Mouse (Mus musculus) midbrain, embryonic 15.5 days (tissue): ENCODE data around the gene Olfr1321. TPM values are rescaled to one million over a fixed set of nuclear protein-coding genes. Genes with fewer than 3 reads are reported as not detected.

Experiments
- ATAC-seq: fragments of 200-750 bp; cut with Nextera tagmentation; replicated peaks from 2 replicates; pipeline ENCODE4 v1.8.0; 2017; ENCODE audit warnings: moderate TSS enrichment
- H3K27ac ChIP-seq: fragments of 300-500 bp; sonication (generic); 2 replicates; pipeline ENCODE4 v1.5.1; 2015; ENCODE audit warnings: mild to moderate bottlenecking, inconsistent platforms
- H3K27me3 ChIP-seq: fragments of 300-500 bp; sonication (generic); replicated peaks from 2 replicates; pipeline ENCODE4 v1.6.1; 2015; ENCODE audit warnings: inconsistent platforms
- H3K36me3 ChIP-seq: fragments of 300-500 bp; sonication (generic); replicated peaks from 2 replicates; pipeline ENCODE4 v1.6.1; 2015; ENCODE audit warnings: inconsistent platforms
- H3K4me1 ChIP-seq: fragments of 300-500 bp; sonication (generic); 2 replicates; pipeline ENCODE4 v1.6.1; 2015; ENCODE audit warnings: inconsistent platforms
- H3K4me2 ChIP-seq: fragments of 300-500 bp; sonication (generic); 2 replicates; pipeline ENCODE4 v1.6.1; 2015; ENCODE audit warnings: inconsistent platforms, mild to moderate bottlenecking, moderate library complexity
- H3K4me3 ChIP-seq: fragments of 300-500 bp; sonication (generic); 2 replicates; pipeline ENCODE4 v1.5.1; 2015; ENCODE audit warnings: mild to moderate bottlenecking, inconsistent platforms
- H3K9ac ChIP-seq: fragments of 300-500 bp; sonication (generic); 2 replicates; pipeline ENCODE4 v1.6.1; 2015; ENCODE audit warnings: mild to moderate bottlenecking, inconsistent platforms
- H3K9me3 ChIP-seq: fragments of 300-500 bp; sonication (generic); 2 replicates; pipeline ENCODE4 v1.6.1; 2016; ENCODE audit warnings: inconsistent platforms
- WGBS: fragments of 180-500 bp; shearing (Covaris S2); methylation state at CpG from one replicate; pipeline ENCODE4 v1.1.7; 2015; ENCODE audit warnings: mixed read lengths; 5-methylcytosine and 5-hydroxymethylcytosine counted together
- polyA plus RNA-seq: library from polyadenylated mRNA; unstranded; fragments of >200 nt; fragmentation: Nextera tagmentation; extraction: Ambion mirVana; gene quantifications from 2 replicates; pipeline ENCODE4 v1.2.1, GENCODE M21; 2015

Olfr1321 gene
- polyA plus RNA-seq, result not detected in 2 replicates

DNA sequence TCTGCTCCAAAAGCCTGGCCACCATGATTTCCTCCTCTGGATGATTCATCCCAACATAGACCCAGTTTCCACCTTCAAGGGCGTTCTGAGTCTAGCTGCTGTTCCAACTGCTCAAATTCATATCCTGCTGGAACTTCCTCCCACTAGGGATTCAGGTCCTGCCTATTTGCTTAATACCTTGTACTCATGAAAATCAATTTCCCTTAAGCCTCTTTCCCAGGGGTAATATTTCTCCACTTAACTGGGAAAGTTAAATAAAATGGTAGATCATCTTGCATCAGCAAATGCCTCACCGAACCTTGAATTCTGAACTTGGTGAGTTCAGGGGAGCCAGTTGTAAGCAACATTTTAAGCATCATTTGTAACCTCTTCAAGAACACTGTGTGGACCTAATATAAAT lies at the start of gene Olfr1321:
Gene Olfr1321 (minus strand): TSS at position 101 of the 400 bp plus-strand sequence.
- no peak within 1 kb of the TSS for H3K4me2 ChIP-seq
- H3K9ac ChIP-seq, result no peak within 1 kb of the TSS
- no peak within 1 kb of the TSS for H3K4me3 ChIP-seq
- no peaks in the 10 kb centered on the region for H3K36me3 ChIP-seq
- H3K9me3 ChIP-seq, result no peaks in the 10 kb centered on the region
- 72% methylated on average over 2 of the region's 2 CpGs for WGBS
- H3K27ac ChIP-seq, result no peak within 1 kb of the TSS
- no peaks in the 10 kb centered on the region for H3K4me1 ChIP-seq
- H3K27me3 ChIP-seq, result no peaks in the 10 kb centered on the region
- no peak for ATAC-seq

- Histone ChIP-seq H3K4me2 (no peak overlapping the region), H3K9ac (no peak overlapping the region), H3K9me3 (no peaks in the 10 kb centered on the region), H3K36me3 (no peaks in the 10 kb centered on the region), H3K4me3 (no peak overlapping the region), H3K27ac (no peak overlapping the region), H3K4me1 (no peaks in the 10 kb centered on the region), H3K27me3 (no peaks in the 10 kb centered on the region)
- no peak for ATAC-seq
- WGBS, result 23% methylated on average over 2 of the region's 2 CpGs
Observed at GRCm38 (mm10) chrX:49770828-49771227, 36.0 kb upstream of the Olfr1321 start.

GRCm38 (mm10) chrX:49745192-49745591 lies 10.3 kb upstream of the Olfr1321 start:
- ATAC-seq, result no peak

More at GRCm38 (mm10) chrX:49745192-49745591, 10.3 kb upstream of the Olfr1321 start:
- Histone ChIP-seq H3K9me3 (no peaks in the 10 kb centered on the region), H3K9ac (no peak overlapping the region), H3K27ac (no peak overlapping the region), H3K4me2 (no peak overlapping the region), H3K4me3 (no peak overlapping the region), H3K36me3 (no peaks in the 10 kb centered on the region), H3K4me1 (no peaks in the 10 kb centered on the region), H3K27me3 (no peaks in the 10 kb centered on the region)
- 26% methylated on average over 5 of the region's 5 CpGs for WGBS

Other genes with a start within 250 kb of the Olfr1321 start
- gene Olfr1320, start 62.7 kb downstream of the Olfr1321 start, polyA plus RNA-seq, result not detected in 2 replicates
- 11.8 and 14.2 TPM in 2 replicates for gene Igsf1, start 62.7 kb upstream of the Olfr1321 start, polyA plus RNA-seq
- not detected in 2 replicates for gene Olfr1322, start 156.4 kb upstream of the Olfr1321 start, polyA plus RNA-seq